Mouse (Mus musculus): ENCODE measurements around the gene Ndufaf8. TPM values are rescaled to one million over a fixed set of nuclear protein-coding genes. Genes with fewer than 3 reads are reported as not detected.

Gene Ndufaf8
- polyA plus RNA-seq (2016; fragmentation: Nextera tagmentation; extraction: Ambion mirVana), result 82.0 and 87.7 TPM in 2 replicates

DNA sequence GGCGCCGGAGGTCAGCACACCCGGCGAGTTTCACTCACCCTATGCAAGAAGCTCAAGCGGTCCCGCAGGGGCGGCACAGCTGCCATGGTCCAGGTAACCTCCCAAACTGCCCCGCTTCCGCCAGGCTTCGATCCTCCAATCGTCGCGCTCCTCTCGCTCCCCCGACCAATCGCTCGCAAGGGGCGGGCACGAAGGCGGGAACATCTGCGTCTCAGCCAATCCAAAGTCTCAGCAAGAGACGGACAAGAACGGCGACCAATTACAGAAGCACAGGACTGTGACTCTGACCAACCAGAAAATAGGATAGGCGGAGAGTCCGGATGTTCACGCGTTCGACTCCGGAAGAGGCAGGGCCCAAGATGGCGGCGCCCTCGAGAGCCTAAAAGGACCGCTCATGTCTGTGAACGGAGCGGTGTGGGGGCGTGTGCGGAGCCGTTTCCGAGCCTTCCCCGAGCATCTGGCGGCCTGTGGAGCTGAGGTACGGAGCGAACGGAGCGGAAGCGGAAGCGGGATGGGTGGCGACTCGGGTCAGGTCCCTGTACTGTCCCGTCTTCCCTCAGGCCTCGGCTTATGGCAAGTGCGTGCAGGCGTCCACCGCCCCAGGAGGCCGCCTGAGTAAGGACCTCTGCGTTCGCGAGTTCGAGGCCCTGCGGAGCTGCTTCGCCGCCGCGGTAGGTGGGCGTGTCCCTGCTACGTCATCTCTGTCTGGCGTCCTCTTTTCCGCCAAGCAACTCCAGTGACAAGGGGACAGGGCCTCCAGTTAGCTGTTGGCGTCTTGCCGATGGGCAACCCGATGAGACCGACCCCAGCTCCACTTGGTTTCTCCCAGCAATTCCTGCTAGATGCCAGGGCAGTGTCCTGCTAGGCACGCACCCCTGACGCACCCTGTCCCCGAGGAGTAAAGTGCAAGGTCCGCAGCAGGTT lies at the start of gene Ndufaf8, which contains the start of gene Tepsin:
TSS of gene Ndufaf8 (plus strand) at position 341 of the 924 bp plus-strand sequence.
TSS of gene Tepsin (minus strand) at position 144 of the 924 bp plus-strand sequence.
- WGBS, result under 1% methylated on average over 77 of the region's 77 CpGs

DNA sequence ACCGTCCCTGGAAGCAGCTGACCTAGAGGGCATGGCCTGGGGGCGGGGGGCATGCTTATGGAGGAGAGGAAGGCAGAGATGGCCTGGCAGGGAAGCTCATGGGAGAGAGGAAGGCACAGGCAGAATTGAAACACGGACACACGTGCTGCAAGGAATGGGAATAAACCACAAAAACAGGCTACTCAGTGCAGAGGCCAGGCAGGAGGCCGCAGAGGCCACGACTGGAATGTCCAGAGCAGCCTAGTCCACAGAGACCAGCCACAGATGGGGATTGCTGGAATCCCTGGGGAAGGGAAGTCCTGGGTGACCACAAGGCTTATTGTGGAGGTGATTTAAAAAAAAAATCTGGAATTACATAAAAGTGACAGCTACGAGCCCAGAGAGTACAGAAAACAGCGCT lies 49.7 kb upstream of the Ndufaf8 start:
- no peaks in the 10 kb centered on the region for H3K36me3 ChIP-seq (replicated peaks)
- H3K27ac ChIP-seq (replicated peaks), result no peak overlapping the region
- no peak overlapping the region for H3K4me3 ChIP-seq
- peaks cover 59% of the 10 kb centered on the region for H3K4me1 ChIP-seq
- no peak for DNase-seq (ENCODE audit: low spot score)
- 75% methylated on average over 8 of the region's 8 CpGs for WGBS
- H3K9me3 ChIP-seq, result no peaks in the 10 kb centered on the region
- H3K27me3 ChIP-seq (replicated peaks; ENCODE audit: low read depth, poor library complexity, severe bottlenecking), result peaks cover 73% of the 10 kb centered on the region

More for the DNA sequence above, at the start of gene Ndufaf8, which contains the start of gene Tepsin:
- H3K27ac ChIP-seq (replicated peaks), result peak within 1 kb of the TSS; percentile 92
- peaks cover 30% of the 10 kb centered on the region for H3K4me1 ChIP-seq
- peaks cover 47% of the 10 kb centered on the region for H3K36me3 ChIP-seq (replicated peaks)
- DNase-seq (ENCODE audit: low spot score), result peak; percentile 98
- no peaks in the 10 kb centered on the region for H3K9me3 ChIP-seq
- no peaks in the 10 kb centered on the region for H3K27me3 ChIP-seq (replicated peaks; ENCODE audit: low read depth, poor library complexity, severe bottlenecking)
- peak within 1 kb of the TSS; percentile 93 for H3K4me3 ChIP-seq

DNA sequence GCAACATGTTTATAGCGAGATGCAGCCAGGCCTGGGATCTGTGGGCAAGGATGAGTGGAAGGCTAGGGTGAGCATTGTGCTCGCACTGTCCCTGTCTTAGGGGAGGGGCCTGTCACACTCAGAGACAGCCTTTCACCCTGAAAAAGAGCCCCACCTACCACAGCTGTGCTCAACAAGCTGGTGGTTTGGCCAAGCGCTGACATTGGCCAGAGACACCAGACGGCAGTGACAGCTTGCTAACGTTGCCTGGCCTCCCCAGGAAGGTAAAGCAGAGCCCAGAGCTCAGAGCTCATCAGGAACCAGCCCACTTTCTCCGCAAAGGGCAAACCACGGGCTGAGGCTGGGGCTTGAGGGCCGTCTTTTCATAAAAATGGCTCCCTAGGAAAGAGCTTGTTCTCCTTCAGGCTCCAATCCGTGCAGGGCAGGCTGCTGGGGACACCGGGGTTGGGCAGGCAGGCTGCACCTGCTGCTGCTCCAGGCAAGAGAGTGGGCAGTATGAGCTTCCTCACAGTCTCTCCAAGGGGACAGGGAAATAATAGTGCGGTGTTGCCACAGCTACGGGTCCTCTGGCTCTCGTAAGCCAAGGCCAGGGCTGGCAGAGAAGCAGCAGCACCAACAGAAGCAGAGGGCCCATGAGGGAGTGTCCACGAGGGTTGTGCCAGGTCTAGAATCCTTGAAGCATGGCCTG lies 47.5 kb upstream of the Ndufaf8 start:
- Histone ChIP-seq H3K36me3 (replicated peaks) (no peaks in the 10 kb centered on the region), H3K4me3 (no peak overlapping the region), H3K27ac (replicated peaks) (peak overlapping the region; percentile 40), H3K9me3 (no peaks in the 10 kb centered on the region), H3K4me1 (peaks cover 46% of the 10 kb centered on the region), H3K27me3 (replicated peaks; ENCODE audit: low read depth, poor library complexity, severe bottlenecking) (peaks cover 51% of the 10 kb centered on the region)
- DNase-seq (ENCODE audit: low spot score), result no peak
- WGBS, result 54% methylated on average over 14 of the region's 14 CpGs

DNA sequence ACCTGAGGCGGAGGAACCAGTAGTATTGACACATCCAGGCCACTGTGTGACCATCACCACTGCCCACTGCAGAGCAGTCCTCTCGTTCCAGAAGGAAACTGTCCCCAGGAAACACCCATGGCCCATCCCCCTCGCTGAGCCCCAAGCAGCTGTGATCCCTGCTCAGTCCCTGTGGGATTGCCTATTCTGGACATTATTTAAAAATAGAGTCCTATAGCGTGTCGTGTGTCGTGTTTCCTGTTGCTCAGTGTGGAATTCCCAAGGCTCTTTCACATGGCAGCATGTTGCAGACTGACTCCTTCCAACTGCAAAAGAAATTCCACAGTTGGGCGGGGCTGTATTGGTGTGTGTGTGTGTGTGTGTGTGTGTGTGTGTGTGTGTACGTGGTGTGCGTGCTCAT lies 46.5 kb upstream of the Ndufaf8 start:
- H3K36me3 ChIP-seq (replicated peaks), result no peaks in the 10 kb centered on the region
- DNase-seq (ENCODE audit: low spot score), result no peak

DNA sequence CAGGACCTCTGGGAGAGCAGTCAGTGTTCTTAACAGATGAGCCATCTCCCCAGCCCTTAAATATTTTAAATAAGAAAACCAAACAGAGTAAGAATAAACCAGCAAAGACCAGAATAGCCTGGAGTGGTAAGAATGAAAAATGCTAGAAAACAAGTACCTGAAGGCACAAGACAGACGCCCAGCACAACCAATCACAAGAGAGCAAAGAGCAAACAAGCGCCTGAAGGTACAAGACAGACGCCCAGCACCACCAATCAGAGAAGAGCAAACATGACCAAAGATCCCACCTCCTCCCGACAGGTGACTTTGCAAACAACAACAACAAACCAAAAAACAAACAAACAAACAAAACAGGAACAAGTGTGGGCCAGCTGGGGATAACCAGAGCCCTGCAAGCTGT lies 44.9 kb upstream of the Ndufaf8 start:
- WGBS, result 85% methylated on average over 4 of the region's 4 CpGs

More for the DNA sequence above, 46.5 kb upstream of the Ndufaf8 start:
- no peak overlapping the region for H3K4me3 ChIP-seq
- peaks cover 41% of the 10 kb centered on the region for H3K27me3 ChIP-seq (replicated peaks; ENCODE audit: low read depth, poor library complexity, severe bottlenecking)
- H3K9me3 ChIP-seq, result no peaks in the 10 kb centered on the region
- no peak overlapping the region for H3K27ac ChIP-seq (replicated peaks)
- 80% methylated on average over 9 of the region's 9 CpGs for WGBS
- peaks cover 36% of the 10 kb centered on the region for H3K4me1 ChIP-seq

DNA sequence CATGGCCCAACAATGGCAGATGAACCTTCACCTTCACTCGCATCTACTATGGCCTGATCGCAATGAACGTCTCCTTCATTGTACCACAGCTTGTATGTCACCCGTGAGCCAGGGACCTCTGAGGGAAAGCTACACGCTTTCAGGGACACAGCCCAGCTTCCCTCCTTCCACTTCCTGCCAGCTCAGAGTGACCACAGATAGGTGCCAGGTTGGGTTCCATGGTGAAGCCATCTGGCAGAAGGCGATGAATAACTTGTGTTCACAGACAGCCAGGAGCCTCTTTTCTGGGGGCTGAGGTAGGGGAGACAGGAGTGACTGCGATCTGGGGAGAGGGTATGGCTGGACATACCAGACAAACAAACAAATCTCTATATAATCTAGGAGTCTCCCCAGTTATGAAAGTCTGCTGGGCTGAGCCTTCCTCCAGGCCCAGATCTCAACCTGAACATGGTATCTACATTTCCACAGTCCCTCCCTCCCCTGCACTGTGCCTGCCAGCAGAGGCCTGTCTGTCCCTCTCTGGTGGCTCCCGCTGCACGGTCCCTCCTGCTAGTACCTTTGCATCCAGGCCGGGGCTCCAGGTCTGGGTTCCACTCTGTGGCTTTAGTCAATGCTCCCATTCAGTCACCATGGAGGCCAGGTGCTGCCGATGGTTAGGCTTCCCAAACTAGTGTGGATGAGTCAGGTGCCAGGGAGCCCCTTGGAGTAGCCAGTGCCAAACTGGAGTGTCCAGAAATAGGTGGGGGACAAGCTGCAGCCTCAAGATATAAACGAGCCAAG lies 42.6 kb upstream of the Ndufaf8 start:
- 87% methylated on average over 12 of the region's 12 CpGs for WGBS
- H3K27me3 ChIP-seq (replicated peaks; ENCODE audit: low read depth, poor library complexity, severe bottlenecking), result peaks cover 6% of the 10 kb centered on the region; the same call in 1 of the 2 replicates
- DNase-seq (ENCODE audit: low spot score), result no peak
- no peaks in the 10 kb centered on the region for H3K36me3 ChIP-seq (replicated peaks)
- H3K4me1 ChIP-seq, result peaks cover 21% of the 10 kb centered on the region
- H3K27ac ChIP-seq (replicated peaks), result no peak overlapping the region
- no peak overlapping the region for H3K4me3 ChIP-seq
- no peaks in the 10 kb centered on the region for H3K9me3 ChIP-seq

More for the DNA sequence above, 44.9 kb upstream of the Ndufaf8 start:
- Histone ChIP-seq H3K4me3 (no peak overlapping the region), H3K9me3 (no peaks in the 10 kb centered on the region), H3K36me3 (replicated peaks) (no peaks in the 10 kb centered on the region), H3K27me3 (replicated peaks; ENCODE audit: low read depth, poor library complexity, severe bottlenecking) (peaks cover 26% of the 10 kb centered on the region), H3K4me1 (peaks cover 21% of the 10 kb centered on the region), H3K27ac (replicated peaks) (no peak overlapping the region)
- no peak for DNase-seq (ENCODE audit: low spot score)

DNA sequence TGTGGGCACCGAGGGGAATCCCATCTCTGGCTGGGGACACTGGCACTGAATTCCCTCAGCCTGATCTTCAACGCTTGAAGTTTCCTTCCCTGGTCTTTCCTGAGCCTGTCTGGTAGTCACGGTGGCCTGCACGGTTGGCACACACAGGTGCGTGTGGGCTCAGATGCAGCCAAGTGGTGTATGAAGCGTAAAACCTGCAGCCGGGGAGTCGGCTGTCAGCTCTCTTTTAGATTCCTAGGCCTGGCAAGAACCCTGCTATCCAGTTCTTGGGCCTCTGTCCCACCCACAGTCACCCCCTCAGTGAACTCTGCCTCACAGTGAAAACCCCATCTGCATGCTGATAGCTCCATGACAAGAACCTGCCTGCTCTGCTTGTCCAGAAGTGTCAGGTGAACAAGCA lies 38.1 kb upstream of the Ndufaf8 start:
- H3K36me3 ChIP-seq (replicated peaks), result peaks cover 31% of the 10 kb centered on the region
- DNase-seq (ENCODE audit: low spot score), result no peak
- H3K27me3 ChIP-seq (replicated peaks; ENCODE audit: low read depth, poor library complexity, severe bottlenecking), result no peaks in the 10 kb centered on the region
- H3K4me1 ChIP-seq, result peaks cover 16% of the 10 kb centered on the region
- WGBS, result 89% methylated on average over 8 of the region's 8 CpGs
- no peaks in the 10 kb centered on the region for H3K9me3 ChIP-seq
- H3K4me3 ChIP-seq, result no peak overlapping the region
- H3K27ac ChIP-seq (replicated peaks), result no peak overlapping the region

DNA sequence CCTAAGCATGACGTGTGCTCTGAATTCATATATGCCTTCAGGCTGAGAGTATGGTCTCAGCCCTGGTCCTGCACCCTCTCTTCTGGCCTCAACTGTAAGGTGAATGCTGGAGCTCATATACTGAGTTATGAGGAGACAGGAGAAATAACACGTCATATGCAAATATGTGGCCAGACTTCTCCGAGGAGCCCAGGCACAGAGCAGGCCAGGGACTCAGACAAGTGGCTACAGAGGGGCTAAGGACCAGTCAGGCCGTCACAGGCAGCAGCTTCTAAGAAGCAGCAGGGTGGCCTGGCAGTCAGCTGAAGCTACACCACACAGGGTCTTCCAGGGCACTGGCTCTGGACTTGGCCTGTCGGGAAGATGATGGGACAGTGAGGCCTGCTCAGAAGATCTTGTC lies 35.4 kb upstream of the Ndufaf8 start:
- Histone ChIP-seq H3K4me1 (peaks cover 43% of the 10 kb centered on the region), H3K27me3 (replicated peaks; ENCODE audit: low read depth, poor library complexity, severe bottlenecking) (no peaks in the 10 kb centered on the region), H3K4me3 (no peak overlapping the region), H3K27ac (replicated peaks) (no peak overlapping the region), H3K36me3 (replicated peaks) (peaks cover 58% of the 10 kb centered on the region), H3K9me3 (no peaks in the 10 kb centered on the region)
- WGBS, result 87% methylated on average over 5 of the region's 5 CpGs
- no peak for DNase-seq (ENCODE audit: low spot score)

DNA sequence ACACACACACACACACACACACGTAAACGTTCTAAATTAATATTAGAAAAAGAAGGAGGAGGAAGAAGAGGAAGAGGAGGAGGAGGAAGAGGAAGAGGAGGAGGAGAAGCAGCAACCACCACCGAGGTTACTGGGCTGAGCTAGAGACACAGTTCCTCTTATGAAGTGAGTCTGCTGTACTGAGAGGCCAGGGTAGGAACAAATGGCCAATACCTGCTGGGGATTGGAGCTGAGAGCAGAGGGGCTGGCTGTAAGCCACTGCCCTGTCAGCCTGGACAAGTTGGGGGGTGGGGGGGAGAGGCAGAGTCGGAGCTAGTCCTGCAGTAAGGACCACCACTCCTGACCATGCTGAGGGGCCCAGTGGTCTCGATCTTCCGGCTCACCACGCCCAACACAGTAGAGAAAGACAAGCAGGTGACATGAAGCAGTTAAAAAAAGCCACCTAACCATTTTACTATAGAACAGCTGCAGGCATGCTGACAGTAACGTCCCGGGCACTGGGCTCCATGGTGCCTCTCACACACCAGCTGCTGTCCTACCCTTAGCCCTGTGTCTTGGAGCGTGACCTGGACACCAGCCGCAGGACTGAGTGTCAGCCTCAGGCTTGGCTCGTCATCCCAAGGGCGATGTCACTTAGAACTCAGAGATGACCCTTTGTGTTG lies 34.6 kb upstream of the Ndufaf8 start:
- H3K27me3 ChIP-seq (replicated peaks; ENCODE audit: low read depth, poor library complexity, severe bottlenecking), result no peaks in the 10 kb centered on the region
- no peak overlapping the region for H3K4me3 ChIP-seq
- no peak overlapping the region for H3K27ac ChIP-seq (replicated peaks)
- DNase-seq (ENCODE audit: low spot score), result no peak
- H3K36me3 ChIP-seq (replicated peaks), result peaks cover 66% of the 10 kb centered on the region
- WGBS, result 90% methylated on average over 13 of the region's 13 CpGs
- peaks cover 51% of the 10 kb centered on the region for H3K4me1 ChIP-seq
- H3K9me3 ChIP-seq, result no peaks in the 10 kb centered on the region

DNA sequence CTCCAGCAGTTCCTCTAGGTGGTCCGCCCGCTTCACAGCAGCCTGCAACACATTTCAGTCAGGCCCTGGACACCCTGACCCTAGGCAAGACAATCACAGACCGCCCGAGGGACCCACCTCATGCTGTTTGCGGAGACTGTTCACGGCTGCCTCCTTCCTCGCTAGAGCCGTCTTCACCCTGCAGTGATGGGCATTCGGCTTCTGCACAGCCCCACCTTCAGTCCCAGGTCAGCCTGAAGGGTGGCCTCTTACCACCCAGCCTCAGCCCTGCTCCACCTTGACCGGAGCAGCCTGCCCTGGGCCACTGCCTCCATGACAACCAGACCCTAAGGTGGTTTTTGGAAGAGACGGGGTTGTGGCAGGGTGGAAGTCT lies 34.1 kb upstream of the Ndufaf8 start:
- 92% methylated on average over 11 of the region's 11 CpGs for WGBS
- H3K4me1 ChIP-seq, result peaks cover 56% of the 10 kb centered on the region
- no peak overlapping the region for H3K4me3 ChIP-seq
- DNase-seq (ENCODE audit: low spot score), result no peak
- H3K27ac ChIP-seq (replicated peaks), result no peak overlapping the region
- peaks cover 71% of the 10 kb centered on the region for H3K36me3 ChIP-seq (replicated peaks)
- no peaks in the 10 kb centered on the region for H3K27me3 ChIP-seq (replicated peaks; ENCODE audit: low read depth, poor library complexity, severe bottlenecking)
- H3K9me3 ChIP-seq, result no peaks in the 10 kb centered on the region

DNA sequence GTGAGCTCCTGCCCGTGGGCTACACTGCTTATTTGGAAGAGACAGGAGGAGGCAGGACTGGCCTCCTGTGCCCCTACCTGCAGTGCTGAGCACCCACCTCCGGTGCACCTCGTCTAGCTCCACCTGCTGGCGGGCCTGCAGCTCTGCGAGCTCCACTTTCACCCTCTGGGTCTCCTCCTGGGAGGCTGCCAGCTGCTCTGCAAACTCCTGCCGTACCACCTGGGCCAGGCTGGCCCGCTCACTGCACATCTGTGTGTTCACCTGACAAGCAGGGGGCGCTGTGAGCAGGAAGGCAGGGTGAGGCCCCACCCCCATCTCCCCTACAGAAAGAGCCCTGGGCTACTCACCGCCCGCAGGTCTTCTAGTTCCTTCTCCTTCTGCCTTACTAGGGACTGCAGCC lies 33.4 kb upstream of the Ndufaf8 start:
- Histone ChIP-seq H3K9me3 (no peaks in the 10 kb centered on the region), H3K4me3 (0 out of 2 replicates have a peak overlapping the region, but pooled peaks have one; percentile 4), H3K27ac (replicated peaks) (peak overlapping the region; percentile 15; the same call in 1 of the 2 replicates), H3K4me1 (peaks cover 59% of the 10 kb centered on the region), H3K27me3 (replicated peaks; ENCODE audit: low read depth, poor library complexity, severe bottlenecking) (no peaks in the 10 kb centered on the region), H3K36me3 (replicated peaks) (peaks cover 78% of the 10 kb centered on the region)
- WGBS, result 33% methylated on average over 10 of the region's 10 CpGs
- DNase-seq (ENCODE audit: low spot score), result peak; percentile 63
